Mouse (Mus musculus) neural tube, embryonic 12.5 days (tissue): Measurements from ENCODE around the gene Hsdl1. TPM values are rescaled to one million over a fixed set of nuclear protein-coding genes. Genes with fewer than 3 reads are reported as not detected.

Source experiments
- ATAC-seq: fragments of 200-750 bp; cut with Nextera tagmentation; 2 replicates; pipeline ENCODE4 v1.8.0; 2017; ENCODE audit warnings: low read depth, mild to moderate bottlenecking, moderate TSS enrichment, moderate library complexity; ENCODE audit not compliant: low FRiP score
- H3K27ac ChIP-seq: fragments of 300-500 bp; sonication (generic); 2 replicates; pipeline ENCODE4 v1.5.1; 2016
- H3K27me3 ChIP-seq: fragments of 300-500 bp; sonication (generic); replicated peaks from 2 replicates; pipeline ENCODE4 v1.6.1; 2016; ENCODE audit warnings: mild to moderate bottlenecking
- H3K36me3 ChIP-seq: fragments of 300-500 bp; sonication (generic); 2 replicates; pipeline ENCODE4 v1.6.1; 2016; ENCODE audit warnings: mild to moderate bottlenecking
- H3K4me1 ChIP-seq: fragments of 300-500 bp; sonication (generic); 2 replicates; pipeline ENCODE4 v1.6.1; 2016
- H3K4me2 ChIP-seq: fragments of 300-500 bp; sonication (generic); replicated peaks from 2 replicates; pipeline ENCODE4 v1.6.1; 2016; ENCODE audit warnings: mild to moderate bottlenecking
- H3K4me3 ChIP-seq: fragments of 300-500 bp; sonication (generic); 2 replicates; pipeline ENCODE4 v1.5.1; 2016
- H3K9ac ChIP-seq: fragments of 300-500 bp; sonication (generic); 2 replicates; pipeline ENCODE4 v1.6.1; 2016; ENCODE audit warnings: mild to moderate bottlenecking
- H3K9me3 ChIP-seq: fragments of 300-500 bp; sonication (generic); 2 replicates; pipeline ENCODE4 v1.6.1; 2016; ENCODE audit warnings: mild to moderate bottlenecking
- WGBS: fragments of 180-500 bp; shearing (Covaris S2); methylation state at CpG from one replicate; pipeline ENCODE4 v1.1.7; 2016; 5-methylcytosine and 5-hydroxymethylcytosine counted together
- polyA plus RNA-seq: library from polyadenylated mRNA; unstranded; fragments of >200 nt; fragmentation: Nextera tagmentation; extraction: Ambion mirVana; gene quantifications from 2 replicates; pipeline ENCODE4 v1.2.1, GENCODE M21; 2016

Gene Hsdl1
- polyA plus RNA-seq, 1 experiment from 2014 or later: 94.2 TPM

DNA sequence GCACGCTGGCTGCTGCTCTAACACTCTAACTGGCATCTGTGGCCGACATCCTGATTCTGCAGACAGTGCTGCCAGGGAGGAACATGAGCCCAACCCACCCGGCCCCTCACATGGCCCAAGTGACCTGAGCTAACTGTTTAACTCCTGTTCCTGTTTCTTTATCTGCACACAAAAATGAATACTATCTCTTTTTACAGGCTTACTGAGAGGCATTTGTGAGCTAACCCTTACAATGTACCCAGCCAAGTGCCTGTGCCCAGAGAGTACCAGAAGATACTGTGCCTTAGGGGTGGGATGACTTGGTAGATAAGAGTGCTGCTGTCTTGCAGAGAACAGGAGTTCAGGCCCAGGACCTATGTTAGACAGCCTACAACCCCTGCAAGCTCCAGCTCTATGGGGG lies 60.0 kb downstream of the Hsdl1 start:
- 0 out of 2 replicates have a peak, but pooled peaks cover 3% of the 10 kb centered on the region for H3K4me1 ChIP-seq
- no peak overlapping the region for H3K4me3 ChIP-seq
- peaks cover 100% of the 10 kb centered on the region for H3K36me3 ChIP-seq
- WGBS: 84% methylated on average over 3 of the region's 3 CpGs
- no peak for ATAC-seq
- no peak overlapping the region for H3K27ac ChIP-seq
- no peak overlapping the region for H3K9ac ChIP-seq
- no peak overlapping the region for H3K4me2 ChIP-seq
- no peaks in the 10 kb centered on the region for H3K9me3 ChIP-seq
- H3K27me3 ChIP-seq: no peaks in the 10 kb centered on the region

DNA sequence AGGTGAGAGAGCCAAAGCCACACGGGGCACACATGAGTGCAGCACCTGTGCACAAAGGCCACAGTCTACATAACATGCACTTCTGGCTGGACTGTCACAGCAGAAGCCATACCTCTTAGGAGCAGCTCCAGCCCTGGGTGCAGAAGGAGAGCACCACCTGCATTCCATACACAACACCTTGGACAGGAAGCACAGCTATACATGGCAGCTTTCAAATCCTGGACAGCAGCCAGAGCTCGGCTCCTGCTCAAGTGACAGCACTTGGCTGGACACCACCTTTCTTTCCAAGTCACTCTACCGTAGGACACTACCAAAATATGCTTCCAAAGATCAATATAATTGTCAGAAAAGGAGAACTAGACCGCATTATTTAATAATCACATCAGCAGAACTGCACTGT lies 61.6 kb downstream of the Hsdl1 start:
- no peaks in the 10 kb centered on the region for H3K27me3 ChIP-seq
- ATAC-seq: no peak
- peaks cover 100% of the 10 kb centered on the region for H3K36me3 ChIP-seq
- H3K9ac ChIP-seq: no peak overlapping the region
- H3K4me2 ChIP-seq: no peak overlapping the region
- no peaks in the 10 kb centered on the region for H3K9me3 ChIP-seq
- H3K4me3 ChIP-seq: no peak overlapping the region
- no peak overlapping the region for H3K27ac ChIP-seq
- H3K4me1 ChIP-seq: 0 out of 2 replicates have a peak, but pooled peaks cover 3% of the 10 kb centered on the region
- WGBS: 95% methylated on average over 4 of the region's 4 CpGs

Other genes starting within 250 kb of the Hsdl1 start
- 435 TPM in 2 replicates for gene Hsbp1, start 230.7 kb downstream of the Hsdl1 start, polyA plus RNA-seq
- gene Mlycd, start 180.3 kb downstream of the Hsdl1 start, polyA plus RNA-seq: 15.1 and 16.3 TPM in 2 replicates
- gene Osgin1, start 141.1 kb downstream of the Hsdl1 start, polyA plus RNA-seq: 0.13 and 0.42 TPM in 2 replicates
- gene Necab2, start 128.5 kb downstream of the Hsdl1 start, polyA plus RNA-seq: 26.3 and 29.5 TPM in 2 replicates
- not detected in 2 replicates for gene Slc38a8, start 73.5 kb downstream of the Hsdl1 start, polyA plus RNA-seq
- gene Mbtps1, start 16.4 kb downstream of the Hsdl1 start, polyA plus RNA-seq: 92.3 and 96.2 TPM in 2 replicates
- gene Dnaaf1, start 52 bp upstream of the Hsdl1 start, polyA plus RNA-seq: 0.08 TPM in 1 of 2 replicates, not detected in the other
- 15.8 and 16.7 TPM in 2 replicates for gene Taf1c, start 30.0 kb upstream of the Hsdl1 start, polyA plus RNA-seq
- 0.10 TPM in 2 replicates for gene Adad2, start 37.6 kb upstream of the Hsdl1 start, polyA plus RNA-seq
- 0.10 and 0.18 TPM in 2 replicates for gene Kcng4, start 60.5 kb upstream of the Hsdl1 start, polyA plus RNA-seq
- 0.82 and 1.6 TPM in 2 replicates for gene Wfdc1, start 91.2 kb upstream of the Hsdl1 start, polyA plus RNA-seq
- gene Atp2c2, start 124.8 kb upstream of the Hsdl1 start, polyA plus RNA-seq: 0.33 and 0.55 TPM in 2 replicates
- 11.6 and 12.1 TPM in 2 replicates for gene Tldc1, start 203.2 kb upstream of the Hsdl1 start, polyA plus RNA-seq